30 mouse cellular contexts compared by ENCODE assay signal in genomic region chrX:14596799-14597198, GRCm38 (mm10).
"Had no signal": no experiment of that assay in that cellular context is flagged by ENCODE, and none has a peak within 500 bp of the region (broad histone marks: within the 10 kb centered on the region; RNA-seq: fewer than 3 reads in every experiment).

No protein-coding gene starts in this region.

- H3K9ac ChIP-seq: limb, embryonic 12.5 days; limb, embryonic 13.5 days; limb, embryonic 15.5 days; liver, embryonic 12.5 days; liver, embryonic 13.5 days; liver, embryonic 14.5 days; liver, embryonic 15.5 days; liver, postnatal 0 days; midbrain, embryonic 12.5 days; midbrain, embryonic 13.5 days; midbrain, embryonic 15.5 days; neural tube, embryonic 12.5 days had no signal

- ATAC-seq: liver, embryonic 12.5 days; liver, postnatal 0 days; lung, postnatal 0 days; midbrain, embryonic 13.5 days; midbrain, embryonic 15.5 days; midbrain, embryonic 16.5 days had no signal

- DNase-seq: layer of hippocampus, postnatal 36 days; left cerebral cortex, postnatal 4 days; liver; liver, embryonic 13.5 days; liver, postnatal 0 days; lung, adult 2 months; lung, postnatal 10 days; lung, postnatal 14 days; lung, postnatal 4 days; midbrain, embryonic 14.5 days had no signal

- H3K4me3 ChIP-seq: left cerebral cortex, adult 2 months; limb, embryonic 10.5 days; limb, embryonic 12.5 days; limb, embryonic 13.5 days; limb, embryonic 15.5 days; liver, embryonic 12.5 days; liver, embryonic 13.5 days; liver, embryonic 15.5 days; megakaryocyte, embryonic 14.5 days; midbrain, embryonic 10.5 days; midbrain, embryonic 12.5 days; midbrain, embryonic 13.5 days; midbrain, embryonic 15.5 days; myocyte; neural tube, embryonic 12.5 days had no signal

- H3K9me3 ChIP-seq: limb, embryonic 10.5 days; limb, embryonic 12.5 days; limb, embryonic 13.5 days; limb, embryonic 15.5 days; liver, embryonic 12.5 days; liver, embryonic 13.5 days; liver, embryonic 15.5 days; megakaryocyte, embryonic 14.5 days; midbrain, embryonic 10.5 days; midbrain, embryonic 12.5 days; midbrain, embryonic 13.5 days; midbrain, embryonic 15.5 days; neural tube, embryonic 12.5 days had no signal

- H3K4me1 ChIP-seq: limb, embryonic 10.5 days; limb, embryonic 12.5 days; limb, embryonic 13.5 days; limb, embryonic 15.5 days; liver, embryonic 12.5 days; liver, embryonic 13.5 days; liver, embryonic 15.5 days; megakaryocyte, embryonic 14.5 days; midbrain, embryonic 12.5 days; midbrain, embryonic 13.5 days; midbrain, embryonic 15.5 days; neural tube, embryonic 12.5 days had no signal

- H3K27me3 ChIP-seq: limb, embryonic 12.5 days; limb, embryonic 13.5 days; limb, embryonic 15.5 days; liver, embryonic 12.5 days; liver, embryonic 13.5 days; liver, embryonic 15.5 days; megakaryocyte, embryonic 14.5 days; midbrain, embryonic 12.5 days; midbrain, embryonic 13.5 days; midbrain, embryonic 15.5 days; neural tube, embryonic 12.5 days had no signal

- H3K4me2 ChIP-seq: limb, embryonic 12.5 days; limb, embryonic 13.5 days; limb, embryonic 15.5 days; liver, embryonic 11.5 days; liver, embryonic 12.5 days; liver, embryonic 13.5 days; liver, embryonic 15.5 days; midbrain, embryonic 11.5 days; midbrain, embryonic 12.5 days; midbrain, embryonic 13.5 days; midbrain, embryonic 15.5 days; neural tube, embryonic 12.5 days had no signal

- H3K27ac ChIP-seq: left cerebral cortex, adult 2 months; limb, embryonic 10.5 days; limb, embryonic 12.5 days; limb, embryonic 13.5 days; limb, embryonic 15.5 days; liver, embryonic 12.5 days; liver, embryonic 13.5 days; liver, embryonic 14.5 days; liver, embryonic 15.5 days; macrophage; midbrain, embryonic 10.5 days; midbrain, embryonic 12.5 days; midbrain, embryonic 13.5 days; midbrain, embryonic 15.5 days; neural tube, embryonic 12.5 days had no signal

- H3K36me3 ChIP-seq: limb, embryonic 10.5 days; limb, embryonic 12.5 days; limb, embryonic 13.5 days; limb, embryonic 15.5 days; liver, embryonic 12.5 days; liver, embryonic 13.5 days; liver, embryonic 15.5 days; midbrain, embryonic 10.5 days; midbrain, embryonic 12.5 days; midbrain, embryonic 13.5 days; midbrain, embryonic 15.5 days; neural tube, embryonic 12.5 days had no signal
